Mouse (Mus musculus): ENCODE results near the gene Fam120a.

GRCm38 (mm10) chr13:49016311-49016761 lies 48.5 kb upstream of the Fam120a start:
- TF ChIP-seq CTCF (IDR thresholded peaks at IDR 0.05; ENCODE audit: low read depth) (no peak), EP300 (IDR thresholded peaks at IDR 0.05; ENCODE audit: low read depth) (no peak)
